Mouse (Mus musculus) stomach, postnatal 0 days (tissue): ENCODE data around the gene Gm28230. TPM values are rescaled to one million over a fixed set of nuclear protein-coding genes. Genes with fewer than 3 reads are reported as not detected.

Experiments
- ATAC-seq: fragments of 200-750 bp; cut with Nextera tagmentation; 2 replicates; pipeline ENCODE4 v1.8.0; 2017; ENCODE audit not compliant: low FRiP score, low TSS enrichment
- DNase-seq: peaks from one replicate; pipeline ENCODE4 v3.0.0-alpha.2; 2016; ENCODE audit warnings: low spot score
- H3K27ac ChIP-seq: fragments of 300-500 bp; sonication (generic); replicated peaks from 2 replicates; pipeline ENCODE4 v1.5.1; 2014; ENCODE audit warnings: mild to moderate bottlenecking, control low read depth
- H3K27me3 ChIP-seq: fragments of 300-500 bp; sonication (generic); 2 replicates; pipeline ENCODE4 v1.6.1; 2014; ENCODE audit warnings: low read length; ENCODE audit not compliant: control insufficient read depth, insufficient read depth
- H3K36me3 ChIP-seq: fragments of 300-500 bp; sonication (generic); 2 replicates; pipeline ENCODE4 v1.6.1; 2014; ENCODE audit warnings: low read length, mixed read lengths; ENCODE audit not compliant: control insufficient read depth, insufficient read depth
- H3K4me1 ChIP-seq: fragments of 300-500 bp; sonication (generic); replicated peaks from 2 replicates; pipeline ENCODE4 v1.6.1; 2014; ENCODE audit warnings: antibody characterized with exemption; ENCODE audit not compliant: control insufficient read depth, insufficient read depth
- H3K4me2 ChIP-seq: fragments of 300-500 bp; sonication (generic); replicated peaks from 2 replicates; pipeline ENCODE4 v1.6.1; 2014; ENCODE audit warnings: low read depth, mild to moderate bottlenecking, control low read depth, moderate library complexity
- H3K4me3 ChIP-seq: fragments of 300-500 bp; sonication (generic); 2 replicates; pipeline ENCODE4 v1.5.1; 2014; ENCODE audit warnings: low read depth, low read length, control low read depth
- H3K9ac ChIP-seq: fragments of 300-500 bp; sonication (generic); 2 replicates; pipeline ENCODE4 v1.6.1; 2014; ENCODE audit warnings: mild to moderate bottlenecking, low read length, control low read depth, mixed read lengths
- H3K9me3 ChIP-seq: fragments of 300-500 bp; sonication (generic); 2 replicates; pipeline ENCODE4 v1.6.1; 2016; ENCODE audit warnings: low read length; ENCODE audit not compliant: control insufficient read depth
- CTCF ChIP-seq: IDR thresholded peaks from 2 replicates; pipeline ENCODE4 v1.5.1; 2016; ENCODE audit warnings: antibody characterized with exemption, low read depth, mild to moderate bottlenecking, moderate library complexity
- EP300 ChIP-seq: optimal IDR thresholded peaks from 2 replicates; pipeline ENCODE3; 2016; ENCODE audit warnings: antibody characterized with exemption
- WGBS: fragments of 180-500 bp; shearing (Covaris S2); extraction: QIAGEN DNeasy Blood & Tissue Kit; methylation state at CpG from one replicate; pipeline ENCODE4 v1.1.7; 2014; 5-methylcytosine and 5-hydroxymethylcytosine counted together
- polyA plus RNA-seq: library from polyadenylated mRNA; unstranded; fragments of >200 nt; fragmentation: Nextera tagmentation; extraction: Ambion mirVana; gene quantifications from 2 replicates; pipeline ENCODE4 v1.2.1, GENCODE M21; 2015

The Gm28230 gene
- polyA plus RNA-seq, 1 experiment from 2014 or later, result not detected

DNA sequence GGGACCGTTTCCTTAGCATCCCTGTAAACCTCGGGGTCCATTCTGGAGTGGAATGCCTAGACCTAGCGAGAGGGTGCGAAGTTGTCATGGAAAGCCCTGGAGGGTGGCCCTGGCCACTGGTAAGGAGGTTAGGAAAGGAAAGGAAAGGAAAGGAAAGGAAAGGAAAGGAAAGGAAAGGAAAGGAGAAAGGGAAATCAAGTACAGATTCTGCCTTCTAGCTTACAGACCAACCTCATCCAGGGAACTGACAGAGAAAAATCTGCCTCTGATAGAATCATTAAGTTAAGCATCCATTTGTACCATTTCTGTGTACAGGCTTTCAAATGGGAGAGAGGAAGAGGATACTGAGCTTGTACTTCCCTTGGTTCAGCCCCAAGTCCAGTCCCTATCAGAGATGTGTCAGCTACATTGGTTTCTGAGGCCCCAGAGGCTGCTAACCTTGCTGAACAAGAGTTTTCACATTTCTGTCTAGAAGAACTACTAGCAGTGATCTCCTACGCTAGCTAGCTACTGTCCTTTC, 24.3 kb downstream of the Gm28230 start:
- no peak overlapping the region for H3K4me2 ChIP-seq
- H3K27ac ChIP-seq, result no peak overlapping the region
- H3K4me1 ChIP-seq, result no peaks in the 10 kb centered on the region; the same call in 1 of the 2 replicates
- no peak for ATAC-seq
- H3K9me3 ChIP-seq, result no peaks in the 10 kb centered on the region
- no peak for TF ChIP-seq EP300
- TF ChIP-seq CTCF, result no peak
- 41% methylated on average over 5 of the region's 5 CpGs for WGBS
- no peak for DNase-seq
- peaks cover 48% of the 10 kb centered on the region for H3K27me3 ChIP-seq
- no peak overlapping the region for H3K9ac ChIP-seq
- H3K36me3 ChIP-seq, result no peaks in the 10 kb centered on the region
- H3K4me3 ChIP-seq, result no peak overlapping the region

GRCm38 (mm10) chr2:74751861-74752260, 25.3 kb downstream of the Gm28230 start:
- Histone ChIP-seq H3K4me2 (no peak overlapping the region), H3K36me3 (no peaks in the 10 kb centered on the region), H3K4me1 (no peaks in the 10 kb centered on the region; the same call in 1 of the 2 replicates), H3K27me3 (peaks cover 42% of the 10 kb centered on the region), H3K9me3 (no peaks in the 10 kb centered on the region), H3K27ac (no peak overlapping the region), H3K4me3 (no peak overlapping the region), H3K9ac (no peak overlapping the region)
- DNase-seq (no peak), ATAC-seq (no peak)
- TF ChIP-seq EP300, result no peak
- 90% methylated on average over 1 of the region's 1 CpGs for WGBS

GRCm38 (mm10) chr2:74752431-74753174, 26.1 kb downstream of the Gm28230 start:
- Histone ChIP-seq H3K9ac (no peak overlapping the region), H3K4me1 (no peaks in the 10 kb centered on the region; the same call in 1 of the 2 replicates), H3K27me3 (peaks cover 37% of the 10 kb centered on the region), H3K27ac (no peak overlapping the region), H3K36me3 (no peaks in the 10 kb centered on the region), H3K4me2 (peak overlapping the region; percentile 46), H3K4me3 (peak overlapping the region; percentile 29), H3K9me3 (no peaks in the 10 kb centered on the region)
- no peak for ATAC-seq
- no peak for DNase-seq
- WGBS, result 5% methylated on average over 45 of the region's 45 CpGs
- TF ChIP-seq CTCF (no peak), EP300 (no peak)

DNA sequence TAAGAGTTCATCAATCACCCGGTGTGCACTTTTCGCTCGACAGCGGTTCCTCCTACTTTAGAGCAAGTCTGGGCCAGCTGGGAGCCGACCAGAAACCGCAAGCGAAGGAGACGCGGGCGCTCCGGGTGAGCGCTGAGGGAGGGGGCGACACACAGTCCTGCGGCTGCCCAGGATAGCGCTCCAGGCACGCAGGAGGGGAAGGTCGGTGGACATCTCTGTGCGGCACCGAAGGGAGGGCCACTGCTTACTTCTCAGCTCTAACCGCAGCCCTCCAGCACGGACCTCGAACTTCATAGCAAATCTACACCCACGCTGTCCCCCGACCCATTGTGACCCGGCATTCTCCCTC, 26.6 kb downstream of the Gm28230 start:
- Histone ChIP-seq H3K4me1 (no peaks in the 10 kb centered on the region; the same call in 1 of the 2 replicates), H3K4me2 (peak overlapping the region; percentile 46), H3K9ac (no peak overlapping the region), H3K9me3 (no peaks in the 10 kb centered on the region), H3K27me3 (peaks cover 36% of the 10 kb centered on the region), H3K4me3 (peak overlapping the region; percentile 29), H3K36me3 (no peaks in the 10 kb centered on the region), H3K27ac (no peak overlapping the region)
- TF ChIP-seq EP300 (no peak), CTCF (no peak)
- ATAC-seq (peak; percentile 40; the same call in 1 of the 2 replicates), DNase-seq (no peak)
- WGBS, result 4% methylated on average over 15 of the region's 25 CpGs

DNA sequence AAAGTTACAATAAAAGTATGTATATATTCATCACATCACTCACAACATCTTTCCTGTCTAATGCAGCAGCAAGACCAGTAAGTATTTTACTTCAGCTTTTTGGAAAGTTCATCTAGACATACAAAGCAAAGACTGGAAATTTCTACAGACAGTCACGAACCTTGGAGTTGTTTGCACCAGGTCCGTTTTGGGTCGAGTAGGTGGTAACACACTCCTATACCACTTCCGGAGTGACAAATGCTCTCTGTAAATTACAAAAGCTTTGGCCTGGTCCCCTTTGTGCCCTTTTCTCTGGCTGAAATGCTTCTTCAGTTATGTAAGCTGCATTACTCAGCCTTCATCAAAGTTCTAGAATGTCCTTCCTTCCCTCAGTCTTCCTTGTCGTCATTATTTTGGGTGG, 27.2 kb downstream of the Gm28230 start:
- TF ChIP-seq CTCF (no peak), EP300 (no peak)
- ATAC-seq, result no peak
- WGBS, result 36% methylated on average over 5 of the region's 5 CpGs

GRCm38 (mm10) chr2:74760146-74760545, 33.6 kb downstream of the Gm28230 start:
- DNase-seq (no peak), ATAC-seq (no peak)
- H3K4me1 ChIP-seq, result no peaks in the 10 kb centered on the region
- H3K9me3 ChIP-seq, result no peaks in the 10 kb centered on the region
- peaks cover 20% of the 10 kb centered on the region for H3K27me3 ChIP-seq
- H3K36me3 ChIP-seq, result no peaks in the 10 kb centered on the region
- TF ChIP-seq EP300 (no peak), CTCF (no peak)
- H3K4me3 ChIP-seq, result no peak overlapping the region
- no peak overlapping the region for H3K4me2 ChIP-seq
- no peak overlapping the region for H3K9ac ChIP-seq
- WGBS, result 0% methylated on average over 1 of the region's 1 CpGs
- no peak overlapping the region for H3K27ac ChIP-seq

More for the DNA sequence above, 27.2 kb downstream of the Gm28230 start:
- no peak for DNase-seq
- Histone ChIP-seq H3K4me2 (no peak overlapping the region), H3K27ac (no peak overlapping the region), H3K4me3 (no peak overlapping the region), H3K27me3 (peaks cover 31% of the 10 kb centered on the region), H3K9ac (no peak overlapping the region), H3K36me3 (no peaks in the 10 kb centered on the region), H3K4me1 (no peaks in the 10 kb centered on the region; the same call in 1 of the 2 replicates), H3K9me3 (no peaks in the 10 kb centered on the region)
